Mouse (Mus musculus): ENCODE results near the gene Txk.

The Txk gene

GRCm38 (mm10) chr5:72752585-72752984 is at the start of gene Txk:
TSS of gene Txk (minus strand) at chr5:72752777.
- DNase-seq (ENCODE audit: extremely low spot score, low read depth, low spot score) = no peak

DNA sequence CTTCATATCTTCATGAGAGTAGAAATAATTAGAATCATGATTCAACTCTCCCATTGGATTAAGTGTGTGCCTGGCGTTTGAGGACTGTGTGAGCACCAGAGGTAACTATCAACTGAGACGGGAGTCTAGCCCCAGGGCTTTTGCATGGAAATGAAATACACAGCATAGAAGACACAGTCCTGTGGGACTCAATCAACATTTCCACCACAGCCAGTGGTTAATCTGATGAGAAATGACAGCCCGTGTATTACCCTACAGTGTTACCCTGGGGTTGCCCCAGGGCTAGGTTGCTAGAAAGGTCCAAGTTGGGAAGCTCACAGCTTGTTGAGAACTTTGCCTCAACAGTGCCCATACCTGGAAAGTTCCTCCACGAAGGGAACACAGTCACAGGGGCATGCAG is 46.0 kb upstream of the Txk start:
- DNase-seq (ENCODE audit: extremely low spot score, low read depth, low spot score) = no peak

GRCm38 (mm10) chr5:72796186-72796613 is 43.6 kb upstream of the Txk start:
- DNase-seq (ENCODE audit: extremely low spot score, low read depth, low spot score) = no peak

GRCm38 (mm10) chr5:72793309-72793850 is 40.8 kb upstream of the Txk start:
- DNase-seq (ENCODE audit: extremely low spot score, low read depth, low spot score) = no peak

- DNase-seq (ENCODE audit: extremely low spot score, low read depth, low spot score) = no peak
These were observed 39.2 kb upstream of the Txk start for GRCm38 (mm10) chr5:72791789-72792188.

- no peak for DNase-seq (ENCODE audit: extremely low spot score, low read depth, low spot score)
These were observed 38.8 kb upstream of the Txk start for GRCm38 (mm10) chr5:72791386-72791785.

- DNase-seq (ENCODE audit: extremely low spot score, low read depth, low spot score) = no peak
These were observed 32.9 kb upstream of the Txk start for GRCm38 (mm10) chr5:72785451-72785850.

DNA sequence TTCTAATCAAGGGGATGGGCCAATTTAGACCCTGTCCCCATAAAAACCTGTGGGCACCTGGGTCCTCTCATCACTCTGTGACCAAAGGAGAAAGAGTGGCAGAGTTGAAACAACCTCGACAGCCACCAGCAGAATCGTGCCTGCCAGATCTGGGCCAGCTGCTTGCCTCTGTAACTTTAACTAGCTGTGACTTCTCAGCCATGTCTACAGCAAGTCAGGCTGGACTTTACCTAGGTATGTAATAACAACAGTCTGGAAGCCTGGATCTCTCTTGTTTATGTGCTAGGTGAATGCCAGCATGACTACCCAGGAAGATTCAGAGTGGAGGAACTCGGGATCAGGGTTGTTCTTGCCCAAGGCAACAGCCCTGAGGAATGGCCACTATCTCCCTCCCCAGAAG is 32.1 kb upstream of the Txk start:
- no peak for DNase-seq (ENCODE audit: extremely low spot score, low read depth, low spot score)

DNA sequence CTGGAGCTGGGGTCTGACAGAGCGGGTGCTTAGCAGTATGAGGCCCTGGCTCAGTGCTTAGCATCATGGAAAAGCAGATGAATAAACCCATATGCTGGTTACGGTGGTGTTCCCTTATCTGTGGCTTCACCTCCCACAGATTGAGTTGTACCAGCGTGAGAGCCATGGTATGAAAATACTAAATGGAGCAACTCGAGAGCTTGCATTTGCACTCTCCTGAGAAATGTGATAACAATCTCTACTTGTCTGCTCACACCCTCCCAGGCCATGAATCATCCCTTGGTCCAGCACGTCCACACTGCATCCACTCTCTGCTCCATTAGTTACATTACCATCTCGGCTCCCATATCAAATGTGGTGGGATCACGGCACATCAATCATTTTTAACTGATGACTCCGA is 31.4 kb upstream of the Txk start:
- DNase-seq (ENCODE audit: extremely low spot score, low read depth, low spot score) = no peak

DNA sequence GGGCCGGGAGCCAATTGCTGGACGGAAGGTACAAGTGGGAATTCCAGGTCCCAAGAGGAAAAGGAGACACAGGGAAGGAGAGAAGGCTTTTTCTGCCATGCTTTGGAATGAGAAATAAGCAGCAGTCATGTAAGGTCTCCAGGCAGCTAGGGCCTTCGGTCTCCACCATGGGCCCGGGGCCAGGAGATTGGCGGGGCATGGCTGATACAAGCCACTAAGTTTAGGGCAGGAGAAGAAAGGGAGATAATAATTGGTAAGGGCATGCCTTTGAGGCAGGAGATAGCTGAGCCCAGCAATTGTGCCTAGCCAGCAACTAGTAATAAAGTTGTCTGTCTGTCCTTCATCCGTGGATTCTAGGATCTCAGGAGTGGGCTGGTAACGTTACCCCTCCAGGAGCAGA is 30.5 kb upstream of the Txk start:
- no peak for DNase-seq (ENCODE audit: extremely low spot score, low read depth, low spot score)

GRCm38 (mm10) chr5:72781776-72782175 is 29.2 kb upstream of the Txk start:
- DNase-seq (ENCODE audit: extremely low spot score, low read depth, low spot score) = no peak

DNA sequence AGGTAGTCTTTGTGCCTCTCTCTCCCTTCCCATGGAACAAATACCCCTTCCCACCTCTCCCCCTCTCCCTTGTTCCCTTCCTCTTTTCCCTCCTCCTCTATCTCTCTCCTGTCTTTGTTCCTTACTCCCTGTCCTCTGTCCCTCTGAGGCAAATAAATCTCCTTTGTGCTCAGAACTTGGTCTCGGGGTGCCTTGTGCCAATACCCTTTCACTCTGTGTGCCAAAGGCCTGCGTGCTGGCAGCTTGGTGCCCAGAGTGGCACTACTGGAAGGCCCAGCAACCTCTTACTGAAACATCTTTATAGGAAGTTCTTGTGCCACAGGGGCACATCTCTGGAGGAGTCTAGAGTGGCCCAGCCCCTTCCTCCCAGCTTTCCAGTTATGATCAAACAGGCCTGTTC is 24.0 kb upstream of the Txk start:
- DNase-seq (ENCODE audit: extremely low spot score, low read depth, low spot score) = no peak

DNA sequence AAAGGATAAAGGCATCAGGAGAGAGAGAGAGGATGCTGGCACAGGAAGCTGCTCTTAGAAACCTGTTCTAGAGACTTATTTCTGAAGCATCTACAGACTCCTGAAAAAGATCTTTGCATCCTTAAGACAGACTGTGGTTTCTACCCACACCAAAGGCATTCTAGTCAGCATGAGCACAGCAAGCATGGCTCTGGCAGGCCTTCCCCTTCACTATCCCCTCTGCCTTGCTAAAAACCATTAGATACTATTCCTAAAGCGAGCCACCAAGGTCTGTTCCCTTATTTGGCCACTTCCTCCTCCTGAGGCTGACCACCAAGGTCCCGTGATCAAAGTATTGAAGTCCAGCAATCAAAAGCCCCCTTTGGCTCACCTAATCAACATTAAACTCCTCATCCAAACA is 23.6 kb upstream of the Txk start:
- DNase-seq (ENCODE audit: extremely low spot score, low read depth, low spot score) = no peak

DNA sequence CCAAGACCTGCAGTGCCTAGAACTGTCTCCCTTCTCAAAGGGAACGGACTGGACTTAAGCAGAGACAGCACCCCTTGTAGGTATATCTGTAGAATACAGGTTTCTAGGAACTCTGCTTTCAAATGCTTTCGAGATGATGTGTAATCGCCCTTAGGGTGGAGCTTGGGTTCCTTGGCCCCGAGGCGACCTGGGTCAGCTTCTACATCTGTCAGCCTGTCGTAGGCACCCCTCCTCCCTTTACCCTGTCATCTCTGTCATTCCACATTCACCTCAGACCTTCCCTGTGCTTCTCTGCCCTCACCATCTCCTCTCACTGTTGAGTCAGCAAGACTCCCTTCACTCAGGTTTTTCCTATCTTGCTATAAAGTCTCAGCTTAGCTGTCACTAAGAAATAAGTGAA is 17.3 kb upstream of the Txk start:
- DNase-seq (ENCODE audit: extremely low spot score, low read depth, low spot score) = no peak

- DNase-seq (ENCODE audit: extremely low spot score, low read depth, low spot score) = no peak
These were observed 11.0 kb upstream of the Txk start for GRCm38 (mm10) chr5:72763546-72763945.

GRCm38 (mm10) chr5:72763025-72763424 is 10.4 kb upstream of the Txk start:
- DNase-seq (ENCODE audit: extremely low spot score, low read depth, low spot score) = no peak

DNA sequence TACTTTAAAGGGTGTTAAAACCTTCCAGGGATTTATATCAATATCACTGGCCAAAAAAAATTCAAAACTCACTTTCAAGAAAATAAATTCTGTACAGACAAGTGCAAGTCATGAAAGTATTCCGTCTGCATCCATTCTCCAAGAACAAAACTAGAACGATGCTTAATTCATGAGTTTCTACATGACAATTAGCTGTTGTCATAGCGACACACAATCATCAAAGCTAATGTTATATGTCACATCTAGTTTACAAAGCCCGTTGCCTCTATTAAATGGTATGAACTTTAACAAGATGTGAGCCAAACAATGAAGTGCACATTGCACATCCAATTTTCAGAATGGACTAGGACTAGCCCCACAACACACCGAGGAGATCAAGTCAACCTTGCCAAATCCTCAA is 9.2 kb upstream of the Txk start:
- DNase-seq (ENCODE audit: extremely low spot score, low read depth, low spot score) = no peak

DNA sequence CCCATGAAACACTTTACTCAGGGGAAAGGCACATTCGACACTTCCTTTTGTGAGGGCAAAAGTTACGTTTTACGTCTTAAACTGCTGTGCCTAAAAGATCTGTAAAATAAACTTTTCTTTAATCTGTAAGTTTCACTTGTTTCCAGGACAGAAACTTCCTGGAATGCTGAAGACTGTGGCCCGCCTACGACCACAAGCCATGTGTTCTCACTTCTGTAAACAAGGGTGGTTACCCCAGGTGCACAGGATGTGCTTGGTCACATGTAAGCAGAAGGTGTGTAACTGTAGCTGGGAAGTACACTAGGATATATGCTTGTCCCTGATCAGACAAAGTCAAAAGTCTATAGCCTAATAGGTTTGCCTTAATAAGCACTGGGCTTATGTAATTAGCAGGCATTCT is 8.7 kb upstream of the Txk start:
- no peak for DNase-seq (ENCODE audit: extremely low spot score, low read depth, low spot score)

- no peak for DNase-seq (ENCODE audit: extremely low spot score, low read depth, low spot score)
These were observed 6.6 kb upstream of the Txk start for GRCm38 (mm10) chr5:72758925-72759924.

- DNase-seq (ENCODE audit: extremely low spot score, low read depth, low spot score) = no peak
These were observed 4.7 kb upstream of the Txk start for GRCm38 (mm10) chr5:72757155-72757773.

GRCm38 (mm10) chr5:72755941-72756340 is 3.4 kb upstream of the Txk start:
- no peak for DNase-seq (ENCODE audit: extremely low spot score, low read depth, low spot score)

GRCm38 (mm10) chr5:72755035-72755434 is 2.5 kb upstream of the Txk start:
- DNase-seq (ENCODE audit: extremely low spot score, low read depth, low spot score) = no peak

Data from hindlimb bud, embryonic 11.5 days (tissue).